Mouse (Mus musculus) kidney, adult 8-10 months (tissue): ENCODE measurements at regions not wholly inside any gene's neighbourhood (a gene's known extent, or its start where the extent isn't known, plus 50 kb on each side); places are given as distances from the start of the nearest gene placed in this dataset.

ENCODE experiments used
- DNase-seq, 2 experiments: peaks; one replicate each; pipeline ENCODE4 v3.0.0; 2022

GRCm38 (mm10) chr9:86231692-86232091 lies 233.1 kb downstream of the Ube2cbp start:
- no peak for DNase-seq

GRCm38 (mm10) chr9:86232174-86232573 lies 232.6 kb downstream of the Ube2cbp start:
- DNase-seq: no peak

GRCm38 (mm10) chr9:86233775-86234174 lies 231.0 kb downstream of the Ube2cbp start:
- DNase-seq: no peak

GRCm38 (mm10) chr9:86238691-86239090 lies 226.1 kb downstream of the Ube2cbp start:
- DNase-seq: no peak

- no peak for DNase-seq
These were observed 224.5 kb downstream of the Ube2cbp start for GRCm38 (mm10) chr9:86240287-86240686.

GRCm38 (mm10) chr9:86240896-86241295 lies 223.9 kb downstream of the Ube2cbp start:
- no peak for DNase-seq

- no peak for DNase-seq
These were observed 214.6 kb downstream of the Ube2cbp start for GRCm38 (mm10) chr9:86250197-86250596.

GRCm38 (mm10) chr9:86251331-86251730 lies 213.4 kb downstream of the Ube2cbp start:
- no peak for DNase-seq
